Mouse (Mus musculus) gastrocnemius, adult 8-10 months (tissue): Measurements from ENCODE around the gene Unc13b. TPM values are rescaled to one million over a fixed set of nuclear protein-coding genes. Genes with fewer than 3 reads are reported as not detected.

Experiments
- total RNA-seq, 4 experiments: library from RNA; stranded (reverse); gene quantifications; 2 replicates each; pipeline ENCODE4 v1.2.4; 2022

The Unc13b gene
- total RNA-seq, 4 experiments from 2014 or later: 1.2 to 2.8 (median 1.5) TPM

Other genes with a start within 250 kb of the Unc13b start
- not detected for gene Fam205a1, start 205.1 kb upstream of the Unc13b start, total RNA-seq
- gene Gm12394, start 202.2 kb upstream of the Unc13b start, total RNA-seq: not detected
- under 1 TPM; 0.53 to 0.75 (median 0.56) TPM for gene Fam205c, start 184.7 kb upstream of the Unc13b start, total RNA-seq
- gene Phf24, start 142.3 kb upstream of the Unc13b start, total RNA-seq: under 1 TPM; 0.27 to 0.67 (median 0.50) TPM
- 100 to 1,000 TPM; 203 to 225 (median 211) TPM for gene Dnajb5, start 109.1 kb upstream of the Unc13b start, total RNA-seq
- not detected for gene 1700022I11Rik, start 89.3 kb upstream of the Unc13b start, total RNA-seq
- gene Vcp, start 58.4 kb upstream of the Unc13b start, total RNA-seq: 100 to 1,000 TPM; 252 to 285 (median 260) TPM
- 1 to 10 TPM; 1.1 to 2.2 (median 1.5) TPM for gene Fancg, start 48.4 kb upstream of the Unc13b start, total RNA-seq
- 1 to 10 TPM; 4.8 to 8.1 (median 5.9) TPM for gene Pigo, start 33.1 kb upstream of the Unc13b start, total RNA-seq
- gene Stoml2, start 27.2 kb upstream of the Unc13b start, total RNA-seq: 100 to 1,000 TPM in 2 of 4 experiments, 10 to 100 TPM in 2; 88.7 to 116 (median 107) TPM
- 10 to 100 TPM; 25.3 to 30.3 (median 26.4) TPM for gene Fam214b, start 12.7 kb upstream of the Unc13b start, total RNA-seq
- gene Atp8b5, start 208.2 kb downstream of the Unc13b start, total RNA-seq: under 1 TPM in 2 of 4 experiments, not detected in 2; 0.05 to 0.07 TPM